Mouse (Mus musculus) NIH3T3 (cell line): Measurements from ENCODE around the gene Il6ra.

Experiments used
- DNase-seq: peaks from one replicate; pipeline ENCODE4 v3.0.0-alpha.2; 2012; ENCODE audit warnings: low read depth

Il6ra gene

DNA sequence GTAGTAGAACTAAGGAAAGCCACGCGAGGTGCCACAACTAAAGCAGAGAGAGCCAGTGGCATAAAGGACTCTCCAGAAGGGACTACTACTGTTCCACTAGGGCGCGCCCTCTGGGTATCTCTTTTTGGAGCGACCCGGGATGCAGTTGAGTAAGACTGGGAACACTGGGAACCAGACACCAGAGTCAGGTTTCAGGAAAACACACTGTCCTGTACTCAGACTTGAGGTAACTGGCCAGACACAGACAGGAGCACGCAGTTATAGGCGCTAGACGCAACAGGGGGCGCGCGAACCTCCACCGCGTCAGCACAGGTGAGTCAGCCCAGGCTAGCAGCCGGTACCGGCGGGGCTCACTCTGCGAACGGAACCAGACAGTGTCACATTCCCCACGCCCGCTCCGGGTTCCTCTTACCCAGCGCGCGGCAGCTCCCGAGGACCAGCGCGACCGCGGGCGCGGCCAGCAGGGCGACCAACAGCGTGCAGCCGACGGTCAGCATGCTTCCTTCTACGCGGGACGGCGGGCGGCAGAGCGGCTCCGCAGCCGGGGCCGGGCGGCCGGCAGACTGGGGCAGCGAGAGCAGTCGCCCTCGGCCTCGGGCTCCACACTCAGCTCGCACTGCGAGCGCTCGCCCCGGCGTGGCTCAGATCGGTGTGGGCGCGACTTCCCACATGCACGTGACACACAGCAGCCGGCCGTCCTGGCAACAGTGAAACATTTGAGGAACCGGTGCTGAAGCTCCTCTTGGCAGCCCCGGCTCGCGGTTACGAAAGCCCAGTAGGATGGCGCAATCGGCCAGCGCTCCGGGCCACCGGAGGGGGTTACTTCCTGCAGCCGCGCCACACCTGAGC lies at the start of gene Il6ra:
Gene Il6ra, minus strand, starts transcription at position 654 of the 849 bp plus-strand sequence.
- peak; percentile 95 for DNase-seq

DNA sequence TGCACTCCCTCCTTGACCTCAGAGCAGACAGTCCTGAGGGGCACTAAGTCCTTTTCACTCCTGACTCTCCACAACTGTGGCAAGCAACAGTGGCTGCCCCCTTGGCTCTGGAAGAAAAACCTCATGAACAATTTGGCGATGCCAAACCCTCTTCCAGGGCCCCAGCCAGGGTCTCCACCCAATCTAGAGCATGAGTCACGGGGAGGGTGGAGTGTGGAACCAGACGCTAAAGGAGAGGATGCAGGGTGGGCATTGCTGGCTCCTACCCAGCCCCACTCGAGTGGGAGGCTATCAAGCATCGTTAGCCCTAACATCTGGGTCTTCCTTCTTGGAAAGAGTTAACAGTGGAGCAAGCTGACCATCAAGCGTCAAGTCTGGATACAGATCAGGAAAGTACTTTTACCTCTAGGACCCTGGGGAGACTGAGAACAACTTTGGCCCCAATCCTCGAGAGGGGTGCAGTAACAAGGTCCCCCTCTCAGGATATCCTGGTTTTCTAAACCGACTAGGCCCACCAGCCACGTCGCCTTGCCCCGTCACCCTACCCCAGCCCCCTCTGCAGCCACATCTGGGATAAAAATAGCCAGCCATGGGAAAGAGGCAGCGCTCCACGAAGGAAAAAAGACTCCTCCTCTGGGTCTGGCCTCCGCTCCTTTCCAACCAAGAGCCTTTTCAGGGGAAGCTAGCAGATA lies 49.2 kb upstream of the Il6ra start:
- DNase-seq = peak; percentile 83

DNA sequence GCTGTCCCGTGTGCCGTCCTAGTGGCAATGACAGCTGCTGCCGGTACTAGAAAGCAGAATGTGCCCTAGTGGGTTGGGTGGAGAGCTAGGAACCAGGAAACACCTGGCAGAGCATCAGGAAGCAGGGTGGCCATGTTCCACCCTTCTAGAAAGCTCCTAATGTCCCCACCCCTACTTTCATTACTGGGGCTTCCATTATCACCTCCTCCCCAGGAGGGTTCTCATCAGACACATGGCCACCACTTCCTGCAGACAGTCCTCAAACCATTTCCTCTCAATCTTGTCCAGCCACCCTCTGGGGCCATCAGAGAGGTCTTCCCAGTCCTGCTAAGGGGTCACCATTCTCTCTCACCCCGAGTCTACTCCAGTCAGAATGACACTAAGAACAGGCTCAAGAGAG lies 48.4 kb upstream of the Il6ra start:
- no peak for DNase-seq

DNA sequence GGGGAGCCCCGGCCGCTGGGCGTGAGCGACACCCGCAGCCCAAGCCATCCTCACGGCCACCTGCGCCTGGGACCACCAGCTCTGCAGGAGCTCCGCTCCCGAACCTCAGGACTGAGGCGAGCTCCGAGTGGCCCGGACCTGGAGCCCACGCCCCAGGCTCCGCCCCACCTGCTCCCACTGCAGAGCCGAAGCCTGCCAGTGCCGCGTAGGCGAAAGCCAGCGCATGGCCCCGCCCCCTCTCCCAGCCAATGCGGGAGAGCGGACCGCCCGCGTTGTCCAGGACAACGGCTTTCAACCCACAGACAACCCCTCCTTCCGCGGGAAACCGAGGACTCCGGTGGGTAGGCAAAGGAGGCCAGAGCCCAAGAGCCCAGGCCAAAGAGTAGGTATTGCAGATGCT lies 47.5 kb upstream of the Il6ra start:
- peak; percentile 95 for DNase-seq

DNA sequence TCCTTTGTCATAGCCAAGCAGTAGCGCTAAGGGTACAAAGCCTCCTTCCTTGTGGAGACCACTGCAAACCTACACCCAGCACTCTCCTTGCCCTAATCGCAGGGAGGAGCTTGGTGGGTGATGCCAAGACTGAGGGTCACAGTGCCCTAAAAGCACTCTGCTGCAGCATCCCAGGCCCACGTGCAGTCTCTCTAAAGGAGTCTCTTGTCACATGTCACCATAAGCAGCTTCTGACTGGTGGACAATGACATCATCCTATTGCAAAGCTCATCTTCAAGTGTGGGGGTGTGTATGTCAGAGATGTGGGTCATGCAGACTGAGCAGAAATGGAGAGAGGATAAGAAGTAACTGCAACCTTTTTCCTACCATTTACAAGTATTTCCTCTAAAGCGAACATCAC lies 46.4 kb upstream of the Il6ra start:
- DNase-seq = no peak

DNA sequence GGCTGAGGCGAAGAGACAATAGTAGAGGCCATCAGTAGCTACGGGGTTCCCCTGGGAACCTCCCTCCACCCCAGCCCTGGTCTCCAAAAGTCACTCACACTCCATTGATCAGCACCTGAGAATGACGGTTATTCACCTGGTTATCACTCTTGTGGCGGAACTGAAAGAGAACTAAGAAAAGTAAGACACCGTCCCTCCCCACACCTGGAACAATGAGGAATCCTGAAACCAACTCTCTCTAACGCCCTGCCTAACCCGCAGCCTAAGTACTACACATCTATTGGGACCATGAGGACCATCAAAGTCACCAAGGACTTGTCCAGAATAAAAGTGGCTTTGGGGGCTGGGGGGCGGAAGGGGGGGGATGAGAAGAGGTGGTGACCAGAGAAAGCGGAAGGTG lies 44.9 kb upstream of the Il6ra start:
- no peak for DNase-seq

DNA sequence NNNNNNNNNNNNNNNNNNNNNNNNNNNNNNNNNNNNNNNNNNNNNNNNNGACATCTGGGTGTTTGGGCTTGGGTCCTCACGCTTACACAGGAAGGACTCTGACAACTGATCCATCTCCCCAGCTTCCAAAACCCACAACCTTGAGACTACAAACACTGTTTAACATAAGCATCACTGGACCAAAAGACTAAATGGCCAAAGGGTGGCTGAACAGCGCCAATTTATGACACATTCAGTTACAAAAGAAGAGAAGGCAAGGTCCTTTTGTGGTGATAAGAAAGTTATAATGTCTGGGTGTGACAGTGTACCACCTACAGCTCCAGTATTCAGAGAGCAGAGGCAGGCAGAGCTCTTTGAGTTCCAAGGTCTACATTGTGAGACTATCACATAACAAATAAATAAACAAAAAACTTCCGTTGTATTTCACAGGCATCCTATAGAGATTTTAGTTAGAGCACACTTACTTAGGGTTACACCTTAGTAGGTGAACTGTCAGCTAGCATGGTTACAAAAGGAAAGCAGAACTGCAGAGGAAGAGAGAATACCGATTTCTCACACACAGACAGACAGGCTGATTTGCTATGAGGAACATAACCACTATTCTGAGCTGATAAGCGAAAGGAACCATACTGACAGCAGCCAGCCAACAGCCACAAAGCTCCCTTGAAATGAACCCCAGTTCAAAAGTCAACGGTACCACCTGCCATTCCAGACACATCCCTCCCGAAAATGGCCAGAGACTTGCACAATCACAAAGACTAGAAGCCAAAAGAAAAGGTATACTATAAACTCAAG lies 43.4 kb upstream of the Il6ra start:
- DNase-seq = no peak

DNA sequence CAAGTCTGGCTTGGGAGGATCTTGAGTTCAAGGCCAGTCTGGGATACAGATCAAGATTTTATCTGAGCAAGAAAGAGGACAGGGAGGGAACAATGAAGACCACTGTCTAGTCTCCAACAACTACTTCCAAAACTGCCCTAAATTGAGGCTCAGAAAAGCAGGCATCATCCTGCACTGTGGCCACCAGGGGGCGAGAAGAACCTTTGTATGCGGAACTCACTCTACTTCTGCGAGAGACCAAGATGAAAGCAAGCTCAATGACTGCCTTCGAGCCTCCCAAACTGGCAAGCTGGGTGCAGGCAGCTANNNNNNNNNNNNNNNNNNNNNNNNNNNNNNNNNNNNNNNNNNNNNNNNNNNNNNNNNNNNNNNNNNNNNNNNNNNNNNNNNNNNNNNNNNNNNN lies 40.4 kb upstream of the Il6ra start:
- DNase-seq = peak; percentile 93

DNA sequence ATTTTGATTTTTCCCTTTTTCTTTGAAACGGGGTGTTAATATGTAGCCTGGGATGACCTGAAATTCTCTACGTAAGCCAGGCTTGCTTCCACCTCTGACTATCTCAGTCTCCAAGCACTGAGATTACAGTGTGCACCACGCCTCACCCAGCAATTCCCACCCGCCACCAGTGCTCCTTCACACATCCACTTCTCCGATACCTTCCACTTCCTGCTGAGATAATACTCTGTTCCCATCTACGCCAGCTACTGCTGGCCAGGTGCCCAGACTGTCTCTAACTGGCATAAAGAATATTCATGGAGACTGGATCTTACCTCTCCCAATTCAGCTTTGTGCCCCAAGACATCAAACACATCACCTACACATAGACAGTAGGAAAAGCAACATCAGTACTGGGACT lies 35.7 kb upstream of the Il6ra start:
- no peak for DNase-seq

DNA sequence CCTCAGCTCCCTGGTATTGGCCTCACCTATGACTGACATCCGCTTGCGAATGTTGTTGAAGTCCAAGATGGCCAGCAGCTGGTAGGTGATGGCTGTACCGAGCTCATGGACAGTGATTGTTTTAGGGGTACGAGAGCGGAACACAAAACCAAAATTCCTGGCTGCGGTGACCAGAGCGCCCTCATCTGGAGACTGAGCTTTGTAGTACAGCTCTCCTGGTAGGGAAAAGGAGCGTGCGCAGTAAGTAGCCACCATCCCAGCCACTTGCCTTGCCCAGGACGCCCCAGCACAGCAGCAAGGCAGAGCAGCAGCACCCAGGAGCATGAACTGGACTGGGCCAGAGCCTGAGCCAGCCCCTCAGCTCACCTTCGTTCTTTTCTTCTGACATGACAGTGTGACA lies 35.0 kb upstream of the Il6ra start:
- no peak for DNase-seq

DNA sequence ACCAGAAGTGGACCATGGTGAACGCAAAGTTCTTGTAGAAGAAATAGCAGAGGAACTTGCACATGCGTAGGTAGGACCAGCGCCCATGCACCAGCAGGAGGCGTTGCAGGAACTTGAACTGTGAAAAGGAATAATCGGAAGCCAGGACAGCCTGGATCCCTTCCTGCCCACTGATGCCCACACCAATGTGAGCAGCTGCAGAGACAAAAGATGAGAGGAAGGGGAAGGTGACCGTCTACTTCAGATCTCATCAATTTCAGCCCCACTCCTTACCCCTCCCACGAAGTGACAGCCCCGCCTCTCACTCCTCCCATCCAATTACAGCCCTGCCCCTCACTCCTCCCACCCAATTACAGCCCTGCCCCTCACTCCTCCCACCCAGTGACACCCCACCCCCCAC lies 32.0 kb upstream of the Il6ra start:
- DNase-seq = peak; percentile 30

DNA sequence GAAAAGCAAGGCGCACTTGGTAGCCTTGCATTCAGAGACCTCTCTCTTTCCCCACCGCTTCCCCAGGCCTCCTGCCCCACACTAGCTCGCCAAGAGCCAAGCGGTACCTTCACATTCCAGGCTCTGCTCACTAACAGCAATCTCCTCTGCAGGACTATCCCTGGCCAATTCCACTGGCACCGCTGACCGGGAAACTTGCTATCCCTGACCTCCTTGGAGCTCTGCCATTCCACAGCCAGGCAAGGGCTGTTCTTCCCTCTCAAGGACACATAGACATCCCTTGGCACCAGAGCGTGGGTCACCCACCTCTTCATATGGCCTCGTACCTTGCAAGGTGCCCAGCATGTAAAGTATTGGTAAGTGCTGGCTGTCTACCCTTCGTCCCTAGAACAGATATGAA lies 29.9 kb upstream of the Il6ra start:
- no peak for DNase-seq

DNA sequence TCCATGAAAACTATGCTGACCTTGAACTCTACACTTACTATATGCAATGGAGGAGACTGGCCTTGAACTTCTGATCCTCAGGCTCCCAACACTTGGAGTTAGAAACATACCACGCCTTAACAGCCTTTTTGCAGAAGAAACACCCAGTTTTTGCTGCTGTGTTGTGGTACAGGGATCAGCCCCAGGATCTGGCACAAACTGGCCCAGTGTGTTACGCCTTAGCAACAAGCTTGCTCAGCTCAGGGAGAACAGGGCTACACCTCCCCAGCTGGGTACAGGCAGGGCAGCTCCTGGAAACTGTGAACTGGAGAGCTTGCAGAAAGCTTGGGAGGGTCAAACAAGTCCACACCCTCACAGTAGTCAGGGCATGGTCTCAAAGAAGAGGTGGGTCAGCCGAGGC lies 23.5 kb upstream of the Il6ra start:
- DNase-seq = no peak

DNA sequence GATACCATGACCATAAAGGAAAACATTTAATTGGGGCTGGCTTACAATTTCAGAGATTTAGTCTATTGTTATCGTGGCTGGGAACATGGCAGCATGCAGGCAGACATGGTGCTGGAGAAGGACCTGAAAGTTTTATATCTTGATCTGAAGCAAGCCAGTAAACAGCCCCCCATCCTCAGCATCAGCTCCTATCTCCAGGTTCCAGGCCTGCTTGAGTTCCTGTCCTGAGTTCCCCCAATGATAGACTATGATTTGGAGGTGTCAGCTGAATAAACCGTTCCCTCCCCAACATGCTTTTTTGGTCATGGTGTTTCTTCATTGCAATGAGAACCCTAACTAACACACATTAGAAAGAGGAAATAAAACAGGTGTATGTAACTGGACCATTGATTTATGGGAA lies 19.9 kb upstream of the Il6ra start:
- no peak for DNase-seq

DNA sequence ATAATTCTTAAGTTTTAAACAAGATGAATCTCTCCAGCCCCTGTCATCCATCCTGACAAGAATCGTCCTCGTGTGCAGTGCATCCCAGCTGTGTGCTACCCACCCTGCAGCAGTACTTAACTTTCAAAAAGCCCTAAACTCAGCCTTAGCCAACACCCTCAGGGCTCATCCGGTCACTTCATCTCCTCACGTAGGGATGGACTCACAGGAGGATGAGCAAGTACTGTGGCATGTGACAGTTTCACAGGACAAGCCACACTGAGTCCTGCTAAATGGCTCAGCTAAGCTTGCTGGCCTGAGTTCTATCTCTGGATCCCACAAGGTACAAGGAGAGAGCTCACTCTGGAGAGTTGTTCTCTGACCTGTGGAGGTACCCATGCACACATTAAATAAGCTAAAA lies 16.0 kb upstream of the Il6ra start:
- no peak for DNase-seq

DNA sequence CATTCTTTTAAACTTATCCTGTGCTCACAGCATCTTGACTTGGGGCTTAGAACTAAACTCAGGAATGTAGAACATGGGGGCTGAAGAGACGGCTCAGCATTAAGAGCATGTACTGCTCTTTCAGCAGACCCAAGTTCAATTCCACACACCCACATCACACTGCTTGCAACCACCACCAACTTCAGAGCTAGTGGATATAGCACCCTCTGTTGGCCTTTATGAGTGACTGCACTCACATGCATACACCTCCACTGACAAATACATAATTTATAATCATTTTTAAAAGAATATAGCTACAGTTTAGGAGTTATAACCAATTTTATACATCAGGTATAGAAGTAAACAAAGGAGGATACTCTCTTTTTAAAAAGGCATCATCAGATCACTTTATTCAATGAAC lies 13.4 kb upstream of the Il6ra start:
- no peak for DNase-seq

DNA sequence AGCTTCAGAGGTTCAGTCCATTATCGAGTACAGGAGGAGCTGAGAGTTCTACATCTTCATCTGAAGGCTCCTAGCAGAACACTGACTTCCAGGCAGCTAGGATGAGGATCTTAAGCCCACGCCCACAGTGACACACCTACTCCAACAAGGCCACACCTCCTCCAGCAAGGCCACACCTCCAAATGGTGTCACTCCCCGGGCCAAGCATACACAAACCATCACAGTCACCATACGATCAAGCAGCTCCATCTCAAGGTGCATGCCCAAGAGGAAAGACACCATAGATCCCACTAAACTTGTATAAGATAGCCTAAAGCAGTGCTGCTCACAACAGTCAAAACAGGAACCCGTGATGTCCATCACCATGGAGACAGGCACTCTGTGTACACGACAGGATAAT lies 7.7 kb upstream of the Il6ra start:
- DNase-seq = no peak

DNA sequence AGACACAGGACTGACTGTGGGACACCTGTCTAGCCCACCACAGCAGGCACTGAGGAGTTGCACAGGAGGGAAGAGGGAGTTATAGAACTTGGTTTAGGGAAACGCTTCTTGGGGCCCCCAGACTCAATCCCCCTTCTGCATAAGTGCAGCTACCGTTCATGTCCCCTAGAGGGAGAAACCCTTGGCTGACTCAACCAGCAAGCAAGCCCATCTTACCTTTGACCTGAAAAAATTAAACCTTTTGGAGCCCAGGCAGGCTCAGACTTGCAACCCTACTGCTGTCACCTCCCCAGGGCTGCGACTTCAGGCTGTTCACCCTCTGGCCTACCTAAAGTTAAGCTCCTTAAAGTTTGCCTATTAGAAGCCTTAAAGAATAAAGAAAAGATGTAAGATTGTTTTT lies 4.4 kb upstream of the Il6ra start:
- DNase-seq = no peak

DNA sequence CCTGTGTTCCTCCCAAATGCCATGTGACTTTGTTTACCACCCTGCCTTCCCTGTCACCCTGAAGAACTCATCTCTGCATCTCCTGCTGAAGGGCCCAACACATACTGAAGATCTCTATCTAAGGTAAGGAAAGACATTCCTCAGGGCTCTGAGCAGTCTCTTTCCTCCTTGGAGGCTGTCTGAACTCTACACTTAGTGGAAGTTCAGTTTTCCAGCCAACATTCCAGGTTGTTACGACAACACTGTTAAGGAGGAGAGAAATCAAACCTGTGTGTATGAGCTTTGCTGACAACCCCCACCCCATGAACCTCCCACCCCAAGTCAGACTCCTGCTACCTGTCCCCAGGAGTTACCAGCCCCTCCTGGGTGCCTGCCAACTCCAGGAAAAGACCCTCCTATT lies 3.6 kb upstream of the Il6ra start:
- DNase-seq = peak; percentile 45

DNA sequence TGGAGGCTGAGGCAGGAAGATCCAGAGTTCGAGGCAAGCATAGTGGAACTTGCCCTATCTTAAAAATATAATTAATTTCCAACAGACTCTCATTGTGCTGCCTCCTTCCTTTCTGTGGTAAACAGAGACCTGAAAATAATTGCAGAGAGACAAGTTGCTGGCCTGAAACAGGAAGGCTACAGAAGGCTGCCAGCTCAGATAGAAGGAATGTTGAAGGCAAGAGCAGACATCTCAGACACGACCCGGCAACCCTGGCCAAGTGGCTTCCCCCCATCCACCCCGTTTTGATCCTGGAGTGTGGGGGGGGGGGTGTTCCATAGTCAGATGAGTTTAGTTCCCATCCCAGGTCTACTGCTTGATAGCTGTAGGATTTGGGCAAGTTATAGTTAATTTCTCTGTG lies 1.7 kb upstream of the Il6ra start:
- no peak for DNase-seq

DNA sequence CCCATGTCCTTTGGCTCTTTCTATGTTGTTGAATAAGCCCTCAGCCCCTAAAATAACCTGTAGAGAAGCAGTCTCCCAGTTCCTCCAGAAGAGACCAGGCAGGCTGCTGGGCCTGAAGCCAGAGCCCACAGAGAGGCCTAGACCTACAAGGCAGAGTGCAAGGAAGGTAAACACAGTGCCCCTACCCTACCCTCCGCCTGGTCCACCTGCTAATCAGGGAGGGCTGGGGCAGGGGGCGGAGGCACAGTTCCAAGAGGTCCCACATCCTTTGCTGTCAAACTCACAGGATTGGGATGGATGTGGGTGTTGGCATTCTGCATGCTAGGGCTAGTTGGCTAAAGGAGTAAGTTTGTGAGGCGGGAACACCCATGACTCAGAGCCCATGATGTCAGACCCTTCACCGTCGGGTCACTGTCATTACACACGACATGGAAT lies 871 bp downstream of the Il6ra start:
- DNase-seq = no peak

DNA sequence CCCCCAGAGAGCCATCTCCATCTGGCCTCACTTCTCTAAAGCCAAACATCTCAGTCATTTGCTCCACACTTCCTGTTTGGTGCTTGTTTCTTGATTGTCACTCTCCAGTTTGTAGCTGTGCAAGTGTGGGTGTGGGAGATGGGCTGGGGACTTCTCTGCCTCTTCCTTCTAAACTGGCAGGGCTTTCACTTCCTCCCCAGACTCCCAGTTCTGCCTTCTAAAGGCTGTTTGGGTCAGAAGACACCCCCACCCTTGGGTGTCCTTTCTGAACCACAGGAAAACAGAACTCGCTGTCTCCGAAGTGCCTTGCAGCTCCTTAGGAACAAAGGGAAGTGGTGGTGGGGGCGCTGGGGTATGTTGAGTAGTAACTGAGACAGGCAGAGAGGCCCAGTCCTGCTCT lies 1.8 kb downstream of the Il6ra start:
- DNase-seq = no peak
